Mouse (Mus musculus): ENCODE measurements around the gene Gpr27.

The Gpr27 gene

DNA sequence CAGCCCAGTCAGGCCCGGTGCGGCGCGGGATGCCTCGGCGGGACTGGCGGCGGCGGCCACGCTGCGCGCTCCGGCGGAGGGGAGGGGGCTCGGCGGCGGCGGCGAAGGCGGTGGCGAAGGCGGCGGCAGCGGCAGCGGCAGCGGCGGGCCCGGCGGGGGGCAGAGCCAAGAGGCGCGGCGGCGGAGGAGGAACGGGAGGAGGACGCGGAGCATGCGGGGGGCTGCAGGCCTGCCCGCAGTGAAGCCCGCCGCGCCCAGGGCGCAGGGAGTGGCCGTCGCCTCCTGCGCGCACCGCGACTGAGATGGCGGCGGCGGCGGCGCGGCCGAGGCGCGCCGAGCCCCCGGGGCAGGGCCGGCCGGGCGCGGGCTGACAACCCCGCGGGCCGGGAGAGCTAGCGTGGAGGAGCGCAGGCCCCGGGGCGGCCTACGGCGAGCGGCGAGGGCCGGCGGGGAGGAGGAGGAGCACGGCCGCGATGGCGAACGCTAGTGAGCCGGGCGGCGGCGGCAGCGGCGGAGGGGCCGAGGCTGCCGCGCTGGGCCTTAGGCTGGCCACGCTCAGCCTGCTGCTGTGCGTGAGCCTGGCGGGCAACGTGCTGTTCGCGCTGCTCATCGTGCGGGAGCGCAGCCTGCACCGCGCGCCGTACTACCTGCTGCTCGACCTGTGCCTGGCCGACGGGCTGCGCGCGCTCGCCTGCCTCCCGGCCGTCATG is at the start of gene Gpr27:
TSS of gene Gpr27 (plus strand) at position 474 of the 710 bp plus-strand sequence.
- DNase-seq, result no peak

DNA sequence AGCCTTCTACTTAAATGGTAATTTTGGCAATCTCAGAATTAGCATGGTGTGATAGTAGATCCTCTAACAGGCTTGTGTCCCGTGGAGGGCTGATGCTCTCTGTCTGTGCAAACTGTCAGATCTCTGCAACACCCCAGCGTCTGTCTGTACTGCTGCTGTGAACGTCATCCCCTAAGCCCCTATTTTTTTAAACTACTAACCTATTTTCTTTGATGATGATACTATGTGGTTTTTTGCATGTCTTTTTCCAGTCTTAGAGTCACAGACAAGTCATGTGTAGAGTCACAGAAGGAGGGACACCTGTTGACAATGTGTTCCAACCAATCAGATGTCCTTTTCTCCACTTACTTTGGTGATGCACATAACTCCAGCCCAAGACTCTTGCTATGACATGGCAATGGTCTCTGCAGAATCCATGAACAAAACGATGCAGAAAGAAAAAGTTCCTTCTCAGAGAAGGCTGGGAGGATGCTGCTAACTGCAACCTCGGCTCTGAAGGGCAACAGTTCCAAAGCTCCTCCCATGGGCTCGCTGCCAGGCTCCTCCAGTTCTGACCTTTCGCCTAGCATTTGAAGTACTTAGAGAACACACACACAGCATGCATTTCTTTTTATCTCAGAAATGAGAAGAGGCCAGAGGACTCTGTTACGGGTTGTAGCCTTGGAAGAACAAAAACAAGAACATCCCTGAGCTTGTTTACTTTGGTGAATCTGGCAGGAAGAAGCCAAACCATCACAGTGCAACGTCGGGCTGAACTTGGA is 48.9 kb upstream of the Gpr27 start:
- DNase-seq, result peak; percentile 57

DNA sequence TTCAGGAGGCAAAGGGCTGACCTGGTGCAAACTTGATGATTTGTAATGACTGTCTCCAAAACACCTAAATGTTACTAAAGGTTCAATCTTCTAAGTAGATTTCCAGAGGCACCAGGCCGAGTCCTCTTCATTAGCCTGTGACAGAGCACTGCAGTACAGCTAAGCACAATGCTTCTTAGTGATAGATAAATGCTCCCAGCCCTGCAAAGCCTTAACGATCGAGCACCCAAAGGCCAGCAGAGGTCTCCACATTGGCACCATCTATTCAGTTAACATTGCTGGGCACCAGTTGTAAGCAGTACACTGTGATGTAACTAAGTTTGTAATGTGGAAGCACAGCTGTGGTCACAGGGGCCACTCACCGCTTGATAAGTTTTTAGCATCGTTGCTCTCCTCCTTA is 48.1 kb upstream of the Gpr27 start:
- DNase-seq, result no peak

DNA sequence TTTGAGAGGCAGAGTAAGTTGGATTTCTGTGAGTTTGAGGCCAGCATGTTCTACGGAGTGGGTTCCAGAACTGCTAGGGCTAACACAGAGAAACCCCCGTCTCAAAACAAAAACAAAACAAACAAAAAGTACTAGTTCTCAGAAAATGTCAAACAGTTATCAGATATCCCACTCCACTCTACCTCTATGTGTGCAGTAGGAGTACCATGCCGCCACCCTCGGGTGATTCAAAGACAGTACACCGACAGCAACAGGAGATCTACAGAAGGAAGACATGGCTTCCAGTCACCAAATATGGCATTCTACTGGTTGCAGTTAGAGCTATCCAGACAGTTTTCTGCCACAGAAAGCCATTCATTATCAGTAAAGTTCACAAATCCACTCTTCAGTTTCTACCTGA is 47.6 kb upstream of the Gpr27 start:
- DNase-seq, result peak; percentile 46

DNA sequence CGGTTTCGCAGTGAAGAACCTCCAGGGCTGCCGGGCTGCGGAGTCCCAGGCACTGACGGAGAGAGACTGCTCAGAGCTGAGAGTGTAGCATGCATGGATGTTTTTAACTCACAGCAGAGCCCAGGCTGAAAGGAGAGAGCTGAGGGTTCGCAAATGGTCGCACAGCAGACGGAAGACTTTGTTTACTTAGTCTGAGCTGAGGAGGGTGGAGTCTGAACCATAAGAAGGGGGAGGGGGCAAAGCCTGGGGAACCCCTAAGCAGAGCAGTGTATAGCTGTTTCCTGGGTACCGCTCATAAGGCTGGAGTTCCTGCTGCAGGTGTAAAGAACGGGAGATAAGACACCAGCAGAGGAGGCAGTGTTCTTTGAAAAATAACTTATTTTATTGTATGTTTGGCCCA is 46.1 kb upstream of the Gpr27 start:
- DNase-seq, result peak; percentile 65

DNA sequence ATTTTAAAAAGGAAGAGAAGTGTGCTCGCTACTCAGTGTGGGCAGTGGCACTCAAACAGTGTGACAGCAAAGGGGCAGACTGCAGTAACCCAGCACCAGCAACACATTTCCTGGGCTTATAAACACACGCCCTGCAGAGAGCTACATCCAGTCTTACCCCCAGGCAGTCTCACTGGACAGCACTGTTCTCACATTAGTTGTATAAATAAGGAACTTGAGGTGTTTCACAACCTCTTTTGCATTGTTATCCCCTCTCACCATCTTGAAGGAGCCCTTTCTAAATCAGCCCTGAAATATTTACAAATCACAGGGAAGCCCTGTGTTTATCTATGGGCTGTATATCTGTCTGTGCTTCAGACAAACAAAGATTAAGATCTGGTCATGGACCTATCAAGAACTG is 43.2 kb upstream of the Gpr27 start:
- no peak for DNase-seq

DNA sequence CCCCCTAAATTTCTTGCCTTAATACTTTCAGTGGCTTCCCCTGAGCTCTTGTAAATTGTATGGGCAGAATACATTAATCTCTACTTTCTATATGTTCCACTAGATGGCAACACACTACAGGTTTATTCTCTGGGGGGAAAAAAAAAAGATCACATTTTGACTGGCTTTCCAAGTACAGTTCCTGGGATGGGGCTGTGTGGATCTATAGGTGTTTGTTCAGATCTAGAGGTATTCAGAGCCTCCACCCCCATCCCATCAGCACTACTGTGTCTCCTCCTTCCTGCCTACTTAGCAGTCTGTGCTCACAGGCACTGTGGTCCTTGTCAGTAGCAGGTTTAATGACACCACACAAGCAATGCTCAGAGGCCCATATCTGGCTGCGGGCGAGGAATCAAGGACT is 40.1 kb upstream of the Gpr27 start:
- peak; percentile 36 for DNase-seq

DNA sequence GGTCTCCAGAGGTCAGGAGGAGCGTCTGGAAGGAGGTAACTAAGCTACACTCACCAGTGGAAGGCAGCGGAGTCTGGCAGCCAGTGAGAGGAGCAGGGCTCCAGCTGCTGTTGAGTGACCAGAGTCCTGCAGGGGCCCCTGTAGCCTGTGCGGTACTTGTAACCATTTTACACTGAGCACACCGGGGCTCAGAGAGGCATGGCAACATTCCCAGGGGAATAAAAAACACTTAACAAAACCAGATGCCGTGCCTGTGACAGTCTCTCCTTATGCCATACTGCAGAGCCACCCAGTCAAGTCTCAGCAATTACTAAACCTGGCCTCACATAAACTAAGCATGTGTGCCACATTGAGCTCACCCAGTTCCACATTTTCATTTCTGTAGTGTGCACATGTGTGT is 38.1 kb upstream of the Gpr27 start:
- no peak for DNase-seq

DNA sequence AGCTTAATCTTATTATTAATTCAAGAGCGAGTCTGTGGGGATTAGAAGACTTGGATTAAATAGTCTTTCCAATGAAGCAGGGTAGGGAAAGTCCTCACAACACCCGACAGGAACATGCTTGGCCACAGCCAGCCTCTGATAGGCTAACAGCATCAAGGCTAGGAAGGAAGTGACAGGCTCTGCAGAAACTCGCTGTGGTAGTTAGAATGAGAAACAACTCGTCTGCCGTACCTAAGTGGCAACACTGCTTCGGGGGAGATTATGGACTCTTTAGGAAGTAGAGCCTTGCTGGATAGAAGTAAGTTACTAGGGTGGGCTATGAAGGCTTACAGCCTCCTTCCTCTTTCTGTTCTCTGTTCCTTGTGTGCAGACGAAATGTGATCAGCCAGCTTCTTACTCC is 37.0 kb upstream of the Gpr27 start:
- peak; percentile 67 for DNase-seq

DNA sequence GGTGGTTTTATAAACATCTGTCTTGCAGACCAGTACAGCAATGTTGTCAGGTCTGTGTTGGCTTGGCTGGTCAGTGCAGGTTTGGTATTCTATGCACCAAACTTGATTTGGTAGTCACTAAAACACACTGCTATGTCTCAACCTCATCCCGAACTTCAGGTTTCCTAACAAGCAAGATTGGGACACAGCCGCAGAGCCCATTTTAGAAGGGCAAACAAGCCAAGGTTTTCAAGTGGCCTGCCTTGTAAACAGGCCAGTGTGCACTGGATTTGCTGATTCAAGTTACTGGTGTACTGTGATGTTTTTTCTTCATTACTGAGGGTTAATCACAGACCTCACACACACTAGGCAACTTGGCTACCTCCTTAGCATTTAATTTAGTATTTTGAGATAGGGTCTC is 36.4 kb upstream of the Gpr27 start:
- DNase-seq, result no peak

DNA sequence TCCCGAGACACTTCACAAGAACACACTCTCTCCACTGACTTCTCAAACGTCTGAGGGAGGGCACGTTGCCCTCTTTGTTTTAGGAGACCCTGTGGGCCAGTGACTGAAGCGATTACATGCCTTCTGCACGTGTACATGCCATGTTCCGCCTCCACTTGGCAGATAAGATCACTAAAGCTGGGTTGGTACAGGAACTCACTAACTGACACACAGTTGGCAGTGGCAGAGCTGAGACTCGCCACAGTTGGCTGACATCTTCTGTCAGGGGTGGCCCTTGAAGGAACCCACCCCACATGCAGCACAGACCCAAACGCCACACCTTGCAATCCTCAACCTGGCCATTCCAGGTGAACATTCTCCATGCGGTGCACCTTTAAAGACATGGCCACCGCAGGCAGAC is 33.9 kb upstream of the Gpr27 start:
- peak; percentile 74 for DNase-seq

DNA sequence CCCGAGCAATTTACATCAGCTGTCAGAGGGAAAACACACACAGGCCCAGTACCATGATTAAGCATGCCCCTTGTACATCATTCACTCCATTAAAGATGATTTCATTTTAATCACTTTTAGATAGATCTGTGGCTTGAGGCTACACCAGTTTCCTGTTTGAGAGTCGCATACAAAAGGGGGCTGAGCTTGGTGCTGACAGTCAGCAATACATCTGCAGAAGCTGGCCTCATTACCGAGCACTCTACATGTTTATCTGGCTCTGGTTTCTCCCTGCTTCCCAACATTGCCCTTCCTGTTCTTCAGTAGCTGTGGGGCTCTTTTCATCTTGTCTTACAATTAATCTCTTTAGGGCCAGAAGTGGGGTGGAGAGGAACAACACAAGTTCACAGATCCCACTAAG is 32.0 kb upstream of the Gpr27 start:
- DNase-seq, result peak; percentile 55

DNA sequence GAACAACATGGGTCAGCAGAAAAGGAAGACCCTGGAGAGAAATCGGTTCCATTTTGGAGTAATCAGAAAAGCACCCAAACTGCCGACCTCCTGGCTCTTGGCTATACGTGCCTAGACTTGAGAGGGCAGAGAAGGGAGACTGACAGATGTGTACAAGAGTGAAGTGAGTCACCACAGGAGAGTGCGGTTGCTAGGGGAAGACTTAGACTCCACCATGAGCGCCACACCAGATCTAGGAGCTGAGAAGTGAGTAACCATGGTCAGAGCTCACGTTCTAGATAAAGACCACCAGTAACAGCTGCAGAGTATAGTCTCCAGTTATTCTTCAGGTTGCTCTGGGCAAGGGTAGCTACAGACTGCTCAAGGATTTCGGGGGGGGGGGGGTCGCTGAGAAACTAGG is 29.2 kb upstream of the Gpr27 start:
- DNase-seq, result no peak

DNA sequence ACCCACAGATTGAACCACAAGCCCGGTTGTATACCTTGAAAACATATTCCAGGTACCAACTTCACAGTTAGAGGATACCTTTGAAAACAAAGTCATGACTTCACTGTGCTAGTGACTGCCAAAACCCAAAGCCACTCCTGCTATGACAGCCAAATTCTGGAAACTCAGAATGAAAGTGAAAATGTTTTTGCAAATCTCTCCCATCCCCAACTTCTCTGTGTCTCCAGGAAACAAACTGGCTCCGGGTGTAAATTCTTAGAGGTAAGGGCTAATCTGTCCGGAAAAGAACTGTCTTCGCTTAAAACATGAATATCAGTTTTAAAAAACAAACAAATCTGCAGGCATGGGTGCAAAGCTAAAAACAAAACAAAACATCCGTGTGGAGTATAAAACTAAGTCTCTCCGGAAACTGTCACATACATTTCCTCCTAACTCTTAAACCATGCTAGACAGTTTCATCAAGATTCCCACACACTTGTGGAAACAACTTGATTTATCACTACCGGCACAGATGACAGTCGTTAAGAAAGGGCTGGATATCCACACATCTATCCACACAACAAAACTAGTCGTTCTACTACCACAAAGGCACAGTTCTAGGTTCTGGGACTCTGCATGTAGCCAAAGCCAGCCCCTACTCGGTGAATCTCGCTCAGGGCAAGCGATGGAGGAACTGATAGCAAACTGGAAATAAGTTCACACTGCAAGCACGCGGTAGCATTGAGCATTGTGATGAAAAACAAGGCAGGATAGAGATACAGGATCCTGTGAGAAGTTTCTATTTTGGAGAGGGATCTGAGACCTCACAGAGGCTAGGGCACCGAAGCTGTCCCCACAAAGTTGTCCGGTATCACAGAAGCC is 26.8 kb upstream of the Gpr27 start:
- peak; percentile 56 for DNase-seq

DNA sequence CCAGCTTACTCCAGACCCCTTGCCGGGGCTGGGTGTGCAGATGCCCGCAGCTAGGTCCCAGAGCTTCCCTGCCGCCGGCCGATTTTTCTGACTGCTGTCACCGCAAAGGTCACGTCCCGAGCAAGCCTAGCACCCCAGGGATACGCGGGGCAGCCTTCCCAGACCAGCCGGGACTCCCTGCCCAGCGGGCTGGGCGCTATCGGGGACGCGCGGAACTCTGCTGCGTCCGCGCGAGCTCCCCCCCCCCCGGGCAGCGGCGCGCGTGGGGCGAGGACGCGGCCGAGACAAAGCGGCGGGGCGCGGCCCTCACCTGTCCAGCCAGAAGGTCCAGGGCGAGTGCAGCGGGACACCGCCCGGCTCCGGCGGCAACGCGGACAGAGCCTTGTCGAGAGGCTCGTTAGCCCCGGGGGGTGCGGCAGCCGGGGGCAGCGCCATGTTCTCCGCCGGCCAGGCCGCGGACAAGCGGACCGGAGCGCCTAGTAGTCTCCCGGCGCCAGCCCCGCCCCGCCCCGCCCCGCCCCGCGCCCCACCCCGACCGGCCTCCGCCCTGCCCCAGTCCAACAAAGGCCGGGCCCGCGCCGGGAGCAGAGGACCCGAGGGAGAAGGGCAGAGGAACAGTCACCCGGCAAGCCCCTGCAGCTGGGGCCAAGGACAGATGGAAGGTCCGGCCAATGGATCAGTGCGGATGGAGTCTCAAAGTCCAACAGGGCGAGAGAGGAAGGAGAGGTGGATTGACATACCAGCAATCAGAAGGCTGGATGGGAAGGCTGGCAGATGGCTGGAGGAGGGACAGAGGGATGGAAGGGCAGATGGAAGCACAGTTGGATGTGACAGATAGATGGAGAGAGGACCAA is 25.9 kb upstream of the Gpr27 start, which contains the start of the genes Eif4e3 and Gm20696:
TSS of gene Eif4e3 (minus strand) at position 454 of the 854 bp plus-strand sequence.
TSS of gene Gm20696 (minus strand) at position 480 of the 854 bp plus-strand sequence.
- DNase-seq, result peak; percentile 60

DNA sequence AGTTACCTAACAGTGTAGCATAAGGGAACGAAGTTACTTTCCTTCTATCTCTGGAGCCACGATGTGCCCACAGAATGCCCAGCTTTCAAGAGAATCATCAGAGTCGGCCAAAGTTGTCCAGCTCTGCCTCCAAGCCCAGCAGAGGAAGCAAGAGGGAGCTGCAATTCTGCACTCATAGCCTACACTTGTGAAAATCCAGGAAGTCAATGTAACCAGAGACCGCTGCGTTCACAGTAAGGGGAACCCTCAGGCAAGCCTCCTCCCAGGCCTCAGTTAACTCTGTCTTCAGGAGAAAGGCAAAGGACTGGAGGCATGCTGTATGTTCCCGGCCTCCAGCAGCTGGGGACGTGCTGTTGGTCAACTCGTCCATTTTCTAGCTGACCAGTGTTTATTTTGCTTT is 25.2 kb upstream of the Gpr27 start:
- peak; percentile 49 for DNase-seq

DNA sequence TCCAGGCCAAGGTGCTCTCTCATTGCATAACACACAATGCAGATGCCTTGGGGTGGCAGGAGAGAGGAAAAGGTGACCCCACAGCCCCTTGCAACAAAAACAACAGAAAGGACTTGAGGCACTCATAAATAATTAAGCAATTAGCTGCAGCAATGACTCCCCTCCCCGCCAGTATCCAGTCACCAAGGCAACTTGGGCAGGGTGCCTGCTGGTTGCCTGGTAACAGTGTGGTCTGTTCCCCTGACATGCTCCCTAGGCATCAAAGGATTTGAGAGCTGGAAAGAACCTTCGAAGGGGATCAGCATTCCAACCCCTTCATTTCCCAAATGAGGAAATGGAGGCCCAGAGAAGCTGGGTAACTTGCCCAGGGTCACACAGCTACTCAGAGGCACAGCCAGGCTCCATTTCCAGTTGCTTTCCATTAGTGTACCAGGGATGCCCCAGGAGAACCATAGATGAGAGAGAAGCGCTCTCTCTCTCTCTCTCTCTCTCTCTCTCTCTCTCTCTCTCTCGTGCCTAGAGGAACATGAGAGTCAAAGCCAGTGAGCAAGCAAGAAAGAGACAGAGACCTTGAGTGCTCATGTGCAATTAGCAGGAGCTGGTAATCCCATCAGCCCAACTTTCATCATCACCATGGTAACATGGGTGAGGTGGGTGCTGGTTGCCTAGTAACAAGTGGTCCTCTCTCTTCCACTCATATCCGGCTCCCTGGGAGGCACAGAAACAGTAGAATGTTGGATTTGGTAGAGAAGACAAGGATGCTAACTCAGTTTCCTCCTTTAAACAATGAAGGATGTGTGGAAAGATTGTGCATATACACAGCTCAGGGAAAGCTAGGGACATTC is 22.8 kb upstream of the Gpr27 start:
- DNase-seq, result no peak

DNA sequence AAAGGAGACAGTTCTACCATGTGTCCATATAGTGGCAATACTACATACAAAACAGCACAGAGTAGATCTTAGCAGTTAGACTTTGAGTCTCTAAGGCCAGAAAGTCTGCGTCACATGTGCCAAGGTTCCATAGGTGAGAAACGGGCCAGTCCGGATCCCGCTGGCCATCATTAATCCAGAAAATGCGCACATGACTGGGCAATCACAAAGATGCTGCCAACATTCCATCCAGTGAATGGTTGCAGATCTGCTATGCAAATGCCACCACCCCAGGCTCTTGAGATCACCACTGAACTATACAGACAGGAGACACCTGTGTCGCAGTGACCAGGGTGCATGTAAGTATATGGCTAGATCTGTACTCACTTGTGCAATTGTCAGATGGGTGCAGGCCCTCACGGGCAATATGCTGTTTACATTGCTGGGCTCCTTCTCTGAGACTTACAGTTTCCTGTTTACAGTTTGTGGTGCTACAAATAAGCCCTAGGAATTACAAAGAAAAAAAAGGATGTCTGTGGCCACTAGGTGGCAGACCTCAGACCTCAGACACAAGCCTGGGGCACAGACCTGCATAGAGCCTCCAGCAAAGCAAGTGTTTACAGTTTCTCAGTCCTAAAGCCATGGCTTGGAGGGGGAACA is 21.9 kb upstream of the Gpr27 start:
- peak; percentile 73 for DNase-seq

DNA sequence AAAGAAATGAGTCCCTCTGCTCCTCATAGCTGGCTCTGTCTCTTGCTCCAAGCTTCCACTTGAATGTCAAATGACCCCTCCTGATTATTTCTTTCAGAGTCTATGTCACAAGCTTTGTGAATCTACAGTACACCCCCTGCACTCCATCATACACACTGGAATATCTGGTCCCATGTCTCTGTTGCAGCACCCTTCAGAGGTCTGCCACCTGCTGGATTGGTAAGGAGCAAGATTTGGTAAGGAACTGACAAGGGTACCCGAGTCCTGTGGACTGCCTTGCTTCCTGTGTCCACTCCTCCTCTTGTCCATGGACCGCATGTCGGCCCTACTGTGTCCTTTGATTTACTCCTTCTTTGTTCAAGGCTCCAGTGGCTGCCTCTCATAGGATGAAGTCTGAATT is 20.7 kb upstream of the Gpr27 start:
- DNase-seq, result no peak

DNA sequence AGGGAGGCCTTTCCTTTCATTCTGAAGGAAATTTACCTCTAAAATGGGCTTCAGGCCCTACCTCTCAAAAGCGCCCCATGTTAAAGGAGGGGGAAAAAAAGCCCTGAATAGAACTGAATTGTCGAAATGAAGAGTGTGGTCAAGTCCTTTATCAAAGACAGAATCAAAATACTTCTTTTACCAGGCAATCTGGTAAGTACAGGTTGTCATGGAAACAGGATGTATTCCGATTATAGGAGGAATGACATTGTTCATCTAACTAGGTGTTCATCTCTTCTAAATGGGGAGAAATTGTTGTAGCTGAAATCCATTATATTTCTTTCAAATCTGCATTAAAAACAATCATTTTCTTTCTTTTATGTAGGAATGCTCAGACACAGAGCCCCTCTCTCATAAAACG is 18.0 kb upstream of the Gpr27 start:
- DNase-seq, result no peak

DNA sequence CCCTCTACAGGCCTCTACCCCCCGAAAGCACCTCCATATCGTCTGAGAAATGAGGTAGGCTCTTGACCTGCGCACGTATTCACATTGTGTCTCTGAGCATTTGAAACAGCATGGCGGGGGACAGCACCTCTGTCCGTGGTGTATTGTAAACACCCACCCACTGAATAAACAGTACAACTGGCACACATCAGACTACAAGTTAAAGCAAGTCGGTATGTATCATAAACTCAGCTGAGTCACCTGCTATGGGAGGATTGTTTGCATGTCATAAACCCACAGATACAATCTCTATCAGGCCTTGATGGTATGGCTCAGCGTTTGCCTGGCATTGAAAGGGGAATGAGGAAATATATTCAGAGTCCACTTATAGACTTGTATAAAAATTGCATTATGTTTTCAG is 15.2 kb upstream of the Gpr27 start:
- no peak for DNase-seq
